Mouse (Mus musculus) liver, embryonic 14.5 days (tissue): ENCODE data around the gene Ier2. TPM values are rescaled to one million over a fixed set of nuclear protein-coding genes. Genes with fewer than 3 reads are reported as not detected.

Experiments
- ATAC-seq: fragments of 200-750 bp; cut with Nextera tagmentation; 2 replicates; pipeline ENCODE4 v1.8.0; 2017; ENCODE audit warnings: moderate number of reproducible peaks, mild to moderate bottlenecking, moderate library complexity; ENCODE audit not compliant: insufficient read depth
- DNase-seq, 3 experiments: peaks; one replicate each; pipeline ENCODE4 v3.0.0-alpha.2; 2012 to 2013; ENCODE audit warnings: low read depth in 3 of 3, low spot score in 3 of 3
- H3K27ac ChIP-seq: fragments of 300-500 bp; sonication (generic); 2 replicates; pipeline ENCODE4 v1.5.1; 2014; ENCODE audit warnings: moderate library complexity, mild to moderate bottlenecking, control low read depth, inconsistent platforms
- H3K27me3 ChIP-seq: fragments of 300-500 bp; sonication (generic); 2 replicates; pipeline ENCODE4 v1.6.1; 2014; ENCODE audit warnings: mild to moderate bottlenecking, low read length, moderate library complexity; ENCODE audit not compliant: control insufficient read depth, insufficient read depth
- H3K36me3 ChIP-seq: fragments of 300-500 bp; sonication (generic); replicated peaks from 2 replicates; pipeline ENCODE4 v1.6.1; 2014; ENCODE audit warnings: low read depth; ENCODE audit not compliant: control insufficient read depth, insufficient read depth
- H3K4me1 ChIP-seq, 2 experiments: fragments of 200-500 bp in 1 of 2; fragments of 300-500 bp in 1 of 2; sonication (generic) in 1 of 2; replicated peaks; 2 replicates each; pipeline ENCODE4 v1.6.1; 2012 to 2014; ENCODE audit warnings: antibody characterized with exemption in 1 of 2, inconsistent platforms in 1 of 2, low read length in 1 of 2; ENCODE audit not compliant: control insufficient read depth in 2 of 2, insufficient read depth in 2 of 2
- H3K4me2 ChIP-seq: fragments of 300-500 bp; sonication (generic); 2 replicates; pipeline ENCODE4 v1.6.1; 2014; ENCODE audit warnings: low read depth, mild to moderate bottlenecking, control low read depth, moderate library complexity
- H3K4me3 ChIP-seq, 2 experiments: fragments of 200-500 bp in 1 of 2; fragments of 300-500 bp in 1 of 2; sonication (generic) in 1 of 2; 2 replicates each; pipeline ENCODE4 v1.5.1; 2012 to 2014; ENCODE audit warnings: low read depth in 2 of 2, low read length in 2 of 2, mild to moderate bottlenecking in 2 of 2, control low read depth in 1 of 2, inconsistent platforms in 1 of 2, moderate library complexity in 1 of 2; ENCODE audit not compliant: insufficient read depth in 1 of 2
- H3K9ac ChIP-seq: fragments of 300-500 bp; sonication (generic); replicated peaks from 2 replicates; pipeline ENCODE4 v1.6.1; 2014; ENCODE audit warnings: mild to moderate bottlenecking, control low read depth, moderate library complexity
- H3K9me3 ChIP-seq: fragments of 300-500 bp; sonication (generic); 2 replicates; pipeline ENCODE4 v1.6.1; 2016; ENCODE audit warnings: low read length, mixed read lengths; ENCODE audit not compliant: control insufficient read depth
- CTCF ChIP-seq: IDR thresholded peaks from 2 replicates; pipeline ENCODE4 v1.5.1; 2016; ENCODE audit warnings: antibody characterized with exemption, low read depth, control low read depth
- EP300 ChIP-seq: IDR thresholded peaks from 2 replicates; pipeline ENCODE4 v1.6.1; 2016; ENCODE audit warnings: antibody characterized with exemption, low read depth
- WGBS: fragments of 180-500 bp; shearing (Covaris S2); extraction: QIAGEN DNeasy Blood & Tissue Kit; methylation state at CpG from one replicate; pipeline ENCODE4 v1.1.7; 2014; ENCODE audit not compliant: insufficient replicate concordance; 5-methylcytosine and 5-hydroxymethylcytosine counted together
- polyA plus RNA-seq, 2 experiments: library from polyadenylated mRNA; depleted of rRNA in 1 of 2; stranded (reverse) in 1 of 2; unstranded in 1 of 2; fragments of >200 nt; fragmentation: Nextera tagmentation in 1 of 2; extraction: Ambion mirVana in 1 of 2; gene quantifications; 2 replicates each; pipeline versions ENCODE4 v1.2.1 to v1.2.3; 2012 to 2014

The Ier2 gene
- polyA plus RNA-seq, 2 experiments, result 8.4 to 12.6 TPM

GRCm38 (mm10) chr8:84657680-84658079 is 5.0 kb downstream of the Ier2 start:
- Histone ChIP-seq H3K9ac (no peak overlapping the region), H3K4me1 (peaks cover 32 to 44% of the 10 kb centered on the region in 2 experiments), H3K27ac (no peak overlapping the region)

GRCm38 (mm10) chr8:84657203-84657602 is 5.4 kb downstream of the Ier2 start:
- peaks cover 3% of the 10 kb centered on the region; the same call in 1 of the 2 replicates for H3K27me3 ChIP-seq
- peak overlapping the region; percentile 5; the same call in 1 of the 2 replicates for H3K27ac ChIP-seq
- H3K4me1 ChIP-seq, result peaks cover 32 to 44% of the 10 kb centered on the region in 2 experiments
- peak overlapping the region; percentile 64 for H3K9ac ChIP-seq
- peak overlapping the region; percentile 93 for H3K4me2 ChIP-seq
- ATAC-seq (no peak), DNase-seq (no peak)
- no peak overlapping the region; a peak in 1 of 4 replicates for H3K4me3 ChIP-seq
- TF ChIP-seq CTCF (no peak), EP300 (no peak)
- H3K9me3 ChIP-seq, result no peaks in the 10 kb centered on the region
- H3K36me3 ChIP-seq, result no peaks in the 10 kb centered on the region

More at GRCm38 (mm10) chr8:84657680-84658079, 5.0 kb downstream of the Ier2 start:
- Histone ChIP-seq H3K4me2 (peak overlapping the region; percentile 93; the same call in 1 of the 2 replicates), H3K4me3 (no peak overlapping the region), H3K9me3 (no peaks in the 10 kb centered on the region), H3K27me3 (peaks cover 3% of the 10 kb centered on the region; the same call in 1 of the 2 replicates), H3K36me3 (no peaks in the 10 kb centered on the region)
- DNase-seq (no peak), ATAC-seq (no peak)
- no peak for TF ChIP-seq EP300
- TF ChIP-seq CTCF, result no peak
- WGBS, result 48% methylated on average over 4 of the region's 4 CpGs

- Histone ChIP-seq H3K4me3 (peak overlapping the region; percentile 41 to 50), H3K9ac (peak overlapping the region; percentile 64), H3K9me3 (no peaks in the 10 kb centered on the region), H3K27ac (peak overlapping the region; percentile 23), H3K36me3 (no peaks in the 10 kb centered on the region), H3K4me1 (peaks cover 32 to 44% of the 10 kb centered on the region in 2 experiments), H3K4me2 (peak overlapping the region; percentile 93), H3K27me3 (peaks cover 3% of the 10 kb centered on the region; the same call in 1 of the 2 replicates)
- TF ChIP-seq CTCF (no peak), EP300 (no peak)
- WGBS, result 0% methylated on average over 23 of the region's 23 CpGs
- peak; percentile 62 to 82 (median 64) for DNase-seq
- ATAC-seq, result peak; percentile 63
Observed at GRCm38 (mm10) chr8:84656641-84657126, 6.0 kb downstream of the Ier2 start.

GRCm38 (mm10) chr8:84656191-84656525 is 6.5 kb downstream of the Ier2 start:
- Histone ChIP-seq H3K4me2 (peak overlapping the region; percentile 93), H3K27me3 (peaks cover 3% of the 10 kb centered on the region; the same call in 1 of the 2 replicates), H3K9me3 (no peaks in the 10 kb centered on the region), H3K27ac (peak overlapping the region; percentile 23; the same call in 1 of the 2 replicates), H3K4me1 (peaks cover 31 to 44% of the 10 kb centered on the region in 2 experiments), H3K4me3 (peak overlapping the region; percentile 41 to 50), H3K9ac (peak overlapping the region; percentile 64), H3K36me3 (no peaks in the 10 kb centered on the region)
- TF ChIP-seq EP300 (no peak), CTCF (no peak)
- no peak for DNase-seq
- 9% methylated on average over 10 of the region's 10 CpGs for WGBS
- ATAC-seq, result no peak

- Histone ChIP-seq H3K9ac (peak overlapping the region; percentile 64), H3K4me3 (peak overlapping the region; percentile 41 to 50), H3K27me3 (peaks cover 3% of the 10 kb centered on the region; the same call in 1 of the 2 replicates), H3K4me2 (peak overlapping the region; percentile 93), H3K36me3 (no peaks in the 10 kb centered on the region), H3K9me3 (no peaks in the 10 kb centered on the region), H3K4me1 (peaks cover 25 to 40% of the 10 kb centered on the region in 2 experiments), H3K27ac (no peak overlapping the region)
- WGBS, result 12% methylated on average over 15 of the region's 15 CpGs
- TF ChIP-seq EP300 (no peak), CTCF (no peak)
- ATAC-seq (no peak), DNase-seq (no peak)
Observed at GRCm38 (mm10) chr8:84655336-84656190, 7.1 kb downstream of the Ier2 start.
